Mouse (Mus musculus) T-helper 1 cell (primary cell): Measurements from ENCODE around the gene Plpp3.

Experiments used
- in situ Hi-C: fragments of 300-600 bp; cut with MboI, MseI; formaldehyde crosslinking; loops from one replicate; pipeline ENCODE4 v1.15.1; 2025; ENCODE audit warnings: high pct_unique_total_duplicates

Gene Plpp3

GRCm38 (mm10) chr4:105218202-105218601, 61.1 kb downstream of the Plpp3 start:
- in situ Hi-C loops: no loop called here

- in situ Hi-C loops: no loop called here
Measured at GRCm38 (mm10) chr4:105219316-105219715, 62.2 kb downstream of the Plpp3 start.

GRCm38 (mm10) chr4:105220849-105221248, 63.7 kb downstream of the Plpp3 start:
- in situ Hi-C loops: no loop called here

- in situ Hi-C loops: no loop called here
Measured at GRCm38 (mm10) chr4:105221256-105221840, 64.2 kb downstream of the Plpp3 start.

- in situ Hi-C loops: no loop called here
Measured at GRCm38 (mm10) chr4:105223101-105223924, 66.2 kb downstream of the Plpp3 start.

GRCm38 (mm10) chr4:105223925-105224300, 66.8 kb downstream of the Plpp3 start:
- in situ Hi-C loops: no loop called here

- in situ Hi-C loops: no loop called here
Measured at GRCm38 (mm10) chr4:105225512-105225911, 68.4 kb downstream of the Plpp3 start.

- in situ Hi-C loops: no loop called here
Measured at GRCm38 (mm10) chr4:105226351-105226750, 69.2 kb downstream of the Plpp3 start.

GRCm38 (mm10) chr4:105230127-105230526, 73.0 kb downstream of the Plpp3 start:
- in situ Hi-C loops: no loop called here

GRCm38 (mm10) chr4:105240233-105240632, 83.1 kb downstream of the Plpp3 start:
- in situ Hi-C loops: loop anchor here (10.0 kb wide), 1 partner anchor 1235 kb away; no protein-coding TSS in a partner anchor

- in situ Hi-C loops: loop anchor here (10.0 kb wide), 1 partner anchor 1230 kb away; no protein-coding TSS in a partner anchor
Measured at GRCm38 (mm10) chr4:105244931-105245330, 87.8 kb downstream of the Plpp3 start.

- in situ Hi-C loops: loop anchor here (10.0 kb wide), 1 partner anchor 1229 kb away; no protein-coding TSS in a partner anchor
Measured at GRCm38 (mm10) chr4:105245479-105245944, 88.4 kb downstream of the Plpp3 start.

GRCm38 (mm10) chr4:105246331-105246730, 89.2 kb downstream of the Plpp3 start:
- in situ Hi-C loops: loop anchor here (10.0 kb wide), 1 partner anchor 1228 kb away; no protein-coding TSS in a partner anchor

- in situ Hi-C loops: loop anchor here (10.0 kb wide), 1 partner anchor 1227 kb away; no protein-coding TSS in a partner anchor
Measured at GRCm38 (mm10) chr4:105248161-105248560, 91.0 kb downstream of the Plpp3 start.

GRCm38 (mm10) chr4:105249283-105249682, 92.1 kb downstream of the Plpp3 start:
- in situ Hi-C loops: loop anchor here (10.0 kb wide), 1 partner anchor 1226 kb away; no protein-coding TSS in a partner anchor

- in situ Hi-C loops: no loop called here
Measured at GRCm38 (mm10) chr4:105250946-105251345, 93.8 kb downstream of the Plpp3 start.

- in situ Hi-C loops: no loop called here
Measured at GRCm38 (mm10) chr4:105252044-105252443, 94.9 kb downstream of the Plpp3 start.

GRCm38 (mm10) chr4:105252571-105253200, 95.5 kb downstream of the Plpp3 start:
- in situ Hi-C loops: no loop called here

GRCm38 (mm10) chr4:105253453-105254341, 96.5 kb downstream of the Plpp3 start:
- in situ Hi-C loops: no loop called here

- in situ Hi-C loops: no loop called here
Measured at GRCm38 (mm10) chr4:105254365-105254764, 97.2 kb downstream of the Plpp3 start.

GRCm38 (mm10) chr4:105255185-105255584, 98.0 kb downstream of the Plpp3 start:
- in situ Hi-C loops: no loop called here
